13 mouse cellular contexts compared by ENCODE assay signal in genomic region chr3:92466576-92466975, GRCm38 (mm10). TPM values are rescaled to one million over a fixed set of nuclear protein-coding genes. Genes with fewer than 3 reads are reported as not detected.
"Had no signal": no experiment of that assay in that cellular context is flagged by ENCODE, and none has a peak within 500 bp of the region (broad histone marks: within the 10 kb centered on the region; RNA-seq: fewer than 3 reads in every experiment).

No protein-coding gene starts in this region.

- ATAC-seq: liver, postnatal 0 days; lung, postnatal 0 days; midbrain, embryonic 13.5 days; midbrain, embryonic 15.5 days had no signal

- DNase-seq: liver, postnatal 0 days; lung, adult 2 months; lung, postnatal 14 days; lung, postnatal 36 days; right cerebral cortex, postnatal 14 days; thymus, adult 2 months; thymus, postnatal 25 days; thymus, postnatal 4 days had no signal

RNA-seq across cellular contexts. Expression of gene Sprr3, which starts 8.1 kb away (rescaled TPM):
- total RNA-seq: megakaryocyte progenitor cell, adult 5-6 weeks; monocyte, adult 5-6 weeks had no signal

RNA-seq across cellular contexts. Expression of gene Sprr1a, which starts 19.1 kb away (rescaled TPM):
- total RNA-seq: megakaryocyte progenitor cell, adult 5-6 weeks; monocyte, adult 5-6 weeks had no signal

RNA-seq across cellular contexts. Expression of gene Sprr1b, which starts 28.0 kb away (rescaled TPM):
- total RNA-seq: megakaryocyte progenitor cell, adult 5-6 weeks; monocyte, adult 5-6 weeks had no signal

RNA-seq across cellular contexts. Expression of gene Sprr4, which starts 33.7 kb away (rescaled TPM):
- total RNA-seq: megakaryocyte progenitor cell, adult 5-6 weeks; monocyte, adult 5-6 weeks had no signal

RNA-seq across cellular contexts. Expression of gene Sprr2k, which starts 34.2 kb away (rescaled TPM):
- total RNA-seq: megakaryocyte progenitor cell, adult 5-6 weeks; monocyte, adult 5-6 weeks had no signal
